Mouse (Mus musculus): ENCODE measurements around the gene Rbp4.

GRCm38 (mm10) chr19:38161648-38162354 lies 36.7 kb upstream of the Rbp4 start:
- TF ChIP-seq FLI1 (IDR thresholded peaks at IDR 0.05; ENCODE audit: low read length), result no peak
- TF ChIP-seq GATA1 (IDR thresholded peaks at IDR 0.05; ENCODE audit: borderline replicate concordance, low read length), result no peak
